Mouse (Mus musculus) C2C12 (cell line): ENCODE results near the gene Doc2g. TPM values are rescaled to one million over a fixed set of nuclear protein-coding genes. Genes with fewer than 3 reads are reported as not detected.

Source experiments
- H3K27me3 ChIP-seq: one replicate; pipeline ENCODE4 v1.6.1; 2011; ENCODE audit not compliant: control insufficient read depth, insufficient read depth, insufficient read length
- H3K36me3 ChIP-seq: one replicate; pipeline ENCODE4 v1.6.1; 2011; ENCODE audit not compliant: control insufficient read depth, insufficient read depth
- H3K4me3 ChIP-seq: one replicate; pipeline ENCODE4 v1.5.1; 2011; ENCODE audit warnings: mild to moderate bottlenecking, control low read depth; ENCODE audit not compliant: poor library complexity, insufficient read depth, severe bottlenecking
- H3K79me2 ChIP-seq: one replicate; pipeline ENCODE4 v1.6.1; 2011; ENCODE audit not compliant: control insufficient read depth, insufficient read depth
- H3K79me3 ChIP-seq: one replicate; pipeline ENCODE4 v1.6.1; 2011; ENCODE audit warnings: low read depth, control low read depth
- H3ac ChIP-seq: one replicate; pipeline ENCODE3; 2011; ENCODE audit warnings: low read depth; ENCODE audit not compliant: control insufficient read depth, insufficient read length
- CEBPB ChIP-seq: IDR thresholded peaks from one replicate; pipeline ENCODE4 v1.6.1; 2011; ENCODE audit warnings: low read depth, mild to moderate bottlenecking, control low read depth, moderate library complexity
- CTCF ChIP-seq: IDR thresholded peaks from one replicate; pipeline ENCODE4 v1.5.1; 2011; ENCODE audit not compliant: control insufficient read depth, insufficient read depth, insufficient read length
- FOSL1 ChIP-seq: IDR thresholded peaks from one replicate; pipeline ENCODE4 v1.8.0; 2011; ENCODE audit warnings: mild to moderate bottlenecking, low read length; ENCODE audit not compliant: poor library complexity, insufficient read depth, severe bottlenecking
- MAX ChIP-seq: IDR thresholded peaks from one replicate; pipeline ENCODE4 v1.6.1; 2011; ENCODE audit warnings: mild to moderate bottlenecking, control low read depth
- MYOD1 ChIP-seq: IDR thresholded peaks from one replicate; pipeline ENCODE4 v1.6.1; 2011; ENCODE audit warnings: low read depth; ENCODE audit not compliant: control insufficient read depth, insufficient read length
- MYOG ChIP-seq: IDR thresholded peaks from one replicate; pipeline ENCODE4 v1.6.1; 2011; ENCODE audit not compliant: control insufficient read depth, insufficient read length; ENCODE audit errors: extremely low read depth
- USF1 ChIP-seq: IDR thresholded peaks from one replicate; pipeline ENCODE4 v1.6.1; 2011; ENCODE audit warnings: low read depth, mild to moderate bottlenecking, control low read depth, moderate library complexity
- polyA plus RNA-seq: library from polyadenylated mRNA; unstranded; fragments of >200 nt; fragmentation: generic; extraction: Trizol; gene quantifications from one replicate; pipeline ENCODE4 v1.2.1, GENCODE M21; 2012; ENCODE audit warnings: missing spikeins

Gene Doc2g
- polyA plus RNA-seq, 1 experiment, result 0.98 TPM

- no peak overlapping the region for H3ac ChIP-seq
Observed at GRCm38 (mm10) chr19:3999121-3999730, 3.9 kb upstream of the Doc2g start.

GRCm38 (mm10) chr19:4000119-4000900 lies 2.8 kb upstream of the Doc2g start, which contains the start of the genes Nudt8 and Gm49405:
Nudt8 (plus strand) TSS chr19:4000580.
Gm49405 (plus strand) TSS chr19:4000626.
- TF ChIP-seq USF1 (no peak), CEBPB (no peak), MAX (peak; percentile 53), FOSL1 (no peak), CTCF (peak; percentile 50), MYOD1 (no peak), MYOG (no peak)
- peaks cover 2% of the 10 kb centered on the region for H3K36me3 ChIP-seq
- H3K79me2 ChIP-seq, result no peaks in the 10 kb centered on the region
- H3K79me3 ChIP-seq, result no peaks in the 10 kb centered on the region
- no peaks in the 10 kb centered on the region for H3K27me3 ChIP-seq
- peak within 1 kb of the TSS; percentile 76 for H3ac ChIP-seq
- H3K4me3 ChIP-seq, result peak within 1 kb of the TSS; percentile 69

More at GRCm38 (mm10) chr19:3999121-3999730, 3.9 kb upstream of the Doc2g start:
- Histone ChIP-seq H3K79me2 (no peaks in the 10 kb centered on the region), H3K36me3 (no peaks in the 10 kb centered on the region), H3K27me3 (no peaks in the 10 kb centered on the region), H3K79me3 (no peaks in the 10 kb centered on the region), H3K4me3 (no peak overlapping the region)
- TF ChIP-seq MYOD1 (no peak), CTCF (no peak), CEBPB (no peak), USF1 (no peak), MYOG (no peak), FOSL1 (no peak), MAX (no peak)

- no peaks in the 10 kb centered on the region for H3K79me2 ChIP-seq
- H3K36me3 ChIP-seq, result peaks cover 8% of the 10 kb centered on the region
- H3ac ChIP-seq, result peak overlapping the region; percentile 76
- H3K27me3 ChIP-seq, result no peaks in the 10 kb centered on the region
- no peaks in the 10 kb centered on the region for H3K79me3 ChIP-seq
- H3K4me3 ChIP-seq, result peak overlapping the region; percentile 69
- no peak for TF ChIP-seq MYOD1
- TF ChIP-seq FOSL1, result no peak
- TF ChIP-seq MYOG, result no peak
- TF ChIP-seq USF1, result no peak
- no peak for TF ChIP-seq CTCF
- no peak for TF ChIP-seq MAX
- no peak for TF ChIP-seq CEBPB
Observed at GRCm38 (mm10) chr19:4000949-4001525, 2.1 kb upstream of the Doc2g start.

- TF ChIP-seq MAX, result no peak
- TF ChIP-seq MYOG, result no peak
- no peak for TF ChIP-seq MYOD1
- no peak for TF ChIP-seq CTCF
- no peak for TF ChIP-seq USF1
- TF ChIP-seq CEBPB, result no peak
- no peak for TF ChIP-seq FOSL1
- Histone ChIP-seq H3ac (no peak overlapping the region), H3K4me3 (no peak overlapping the region), H3K36me3 (peaks cover 16% of the 10 kb centered on the region), H3K79me2 (no peaks in the 10 kb centered on the region), H3K27me3 (no peaks in the 10 kb centered on the region), H3K79me3 (no peaks in the 10 kb centered on the region)
Observed at GRCm38 (mm10) chr19:4001752-4002151, 1.4 kb upstream of the Doc2g start.

- Histone ChIP-seq H3ac (no peak overlapping the region), H3K79me3 (no peaks in the 10 kb centered on the region), H3K27me3 (no peaks in the 10 kb centered on the region), H3K79me2 (no peaks in the 10 kb centered on the region), H3K4me3 (no peak overlapping the region), H3K36me3 (peaks cover 32% of the 10 kb centered on the region)
- no peak for TF ChIP-seq FOSL1
Observed at GRCm38 (mm10) chr19:4003641-4004040, 528 bp downstream of the Doc2g start.
